Mouse (Mus musculus) heart, embryonic 14.5 days (tissue): Measurements from ENCODE around the gene Tssk6. TPM values are rescaled to one million over a fixed set of nuclear protein-coding genes. Genes with fewer than 3 reads are reported as not detected.

Source experiments
- polyA plus RNA-seq: library from polyadenylated mRNA; unstranded; fragments of >200 nt; fragmentation: Nextera tagmentation; extraction: Ambion mirVana; gene quantifications from 2 replicates; pipeline ENCODE4 v1.2.1, GENCODE M21; 2014

Gene Tssk6
- polyA plus RNA-seq, 1 experiment from 2014 or later = 1.8 TPM

Other genes with a start within 250 kb of the Tssk6 start
- 2.0 and 2.1 TPM in 2 replicates for gene Zfp964, start 247.7 kb upstream of the Tssk6 start, polyA plus RNA-seq
- gene Zfp869, start 191.5 kb upstream of the Tssk6 start, polyA plus RNA-seq = 19.9 and 20.8 TPM in 2 replicates
- gene Zfp963, start 152.2 kb upstream of the Tssk6 start, polyA plus RNA-seq = 3.7 and 4.2 TPM in 2 replicates
- gene Gm20422, start 127.3 kb upstream of the Tssk6 start, polyA plus RNA-seq = 0.98 TPM in 1 of 2 replicates, not detected in the other
- gene Atp13a1, start 111.0 kb upstream of the Tssk6 start, polyA plus RNA-seq = 25.0 and 27.2 TPM in 2 replicates
- 17.3 and 18.7 TPM in 2 replicates for gene Zfp866, start 111.0 kb upstream of the Tssk6 start, polyA plus RNA-seq
- 6.2 and 7.3 TPM in 2 replicates for gene Gmip, start 93.5 kb upstream of the Tssk6 start, polyA plus RNA-seq
- gene Lpar2, start 79.8 kb upstream of the Tssk6 start, polyA plus RNA-seq = 0.19 and 0.24 TPM in 2 replicates
- gene Pbx4, start 69.7 kb upstream of the Tssk6 start, polyA plus RNA-seq = 3.2 and 5.0 TPM in 2 replicates
- gene Cilp2, start 14.5 kb upstream of the Tssk6 start, polyA plus RNA-seq = 0.30 and 0.42 TPM in 2 replicates
- gene Ndufa13, start 374 bp downstream of the Tssk6 start, polyA plus RNA-seq = 409 and 446 TPM in 2 replicates
- gene Yjefn3, start 528 bp downstream of the Tssk6 start, polyA plus RNA-seq = 5.6 and 8.4 TPM in 2 replicates
- gene Gatad2a, start 94.2 kb downstream of the Tssk6 start, polyA plus RNA-seq = 52.2 and 53.3 TPM in 2 replicates
- 40.5 and 42.2 TPM in 2 replicates for gene Mau2, start 140.6 kb downstream of the Tssk6 start, polyA plus RNA-seq
- gene Sugp1, start 140.6 kb downstream of the Tssk6 start, polyA plus RNA-seq = 22.8 and 24.3 TPM in 2 replicates
- gene Tm6sf2, start 170.7 kb downstream of the Tssk6 start, polyA plus RNA-seq = 0.50 and 2.0 TPM in 2 replicates
- gene Hapln4, start 181.3 kb downstream of the Tssk6 start, polyA plus RNA-seq = 0.19 TPM in 1 of 2 replicates, not detected in the other
- 0.26 and 0.34 TPM in 2 replicates for gene Ncan, start 218.7 kb downstream of the Tssk6 start, polyA plus RNA-seq
- 23.0 and 26.2 TPM in 2 replicates for gene Nr2c2ap, start 229.1 kb downstream of the Tssk6 start, polyA plus RNA-seq
- 18.1 and 21.0 TPM in 2 replicates for gene Rfxank, start 237.0 kb downstream of the Tssk6 start, polyA plus RNA-seq
- 46.7 and 50.3 TPM in 2 replicates for gene Borcs8, start 237.3 kb downstream of the Tssk6 start, polyA plus RNA-seq
- gene Mef2b, start 237.5 kb downstream of the Tssk6 start, polyA plus RNA-seq = 0.22 TPM in 1 of 2 replicates, not detected in the other